Mouse (Mus musculus) C2C12 (cell line): ENCODE results near the gene Aqp5. TPM values are rescaled to one million over a fixed set of nuclear protein-coding genes. Genes with fewer than 3 reads are reported as not detected.

Experiments
- H3K27me3 ChIP-seq: one replicate; pipeline ENCODE4 v1.6.1; 2011; ENCODE audit not compliant: control insufficient read depth, insufficient read depth, insufficient read length
- H3K36me3 ChIP-seq: one replicate; pipeline ENCODE4 v1.6.1; 2011; ENCODE audit not compliant: control insufficient read depth, insufficient read depth
- H3K4me3 ChIP-seq: one replicate; pipeline ENCODE4 v1.5.1; 2011; ENCODE audit warnings: mild to moderate bottlenecking, control low read depth; ENCODE audit not compliant: poor library complexity, insufficient read depth, severe bottlenecking
- H3K79me2 ChIP-seq: one replicate; pipeline ENCODE4 v1.6.1; 2011; ENCODE audit not compliant: control insufficient read depth, insufficient read depth
- H3K79me3 ChIP-seq: one replicate; pipeline ENCODE4 v1.6.1; 2011; ENCODE audit warnings: low read depth, control low read depth
- H3ac ChIP-seq: one replicate; pipeline ENCODE3; 2011; ENCODE audit warnings: low read depth; ENCODE audit not compliant: control insufficient read depth, insufficient read length
- CEBPB ChIP-seq: IDR thresholded peaks from one replicate; pipeline ENCODE4 v1.6.1; 2011; ENCODE audit warnings: low read depth, mild to moderate bottlenecking, control low read depth, moderate library complexity
- CTCF ChIP-seq: IDR thresholded peaks from one replicate; pipeline ENCODE4 v1.5.1; 2011; ENCODE audit not compliant: control insufficient read depth, insufficient read depth, insufficient read length
- FOSL1 ChIP-seq: IDR thresholded peaks from one replicate; pipeline ENCODE4 v1.8.0; 2011; ENCODE audit warnings: mild to moderate bottlenecking, low read length; ENCODE audit not compliant: poor library complexity, insufficient read depth, severe bottlenecking
- MAX ChIP-seq: IDR thresholded peaks from one replicate; pipeline ENCODE4 v1.6.1; 2011; ENCODE audit warnings: mild to moderate bottlenecking, control low read depth
- MYOD1 ChIP-seq: IDR thresholded peaks from one replicate; pipeline ENCODE4 v1.6.1; 2011; ENCODE audit warnings: low read depth; ENCODE audit not compliant: control insufficient read depth, insufficient read length
- MYOG ChIP-seq: IDR thresholded peaks from one replicate; pipeline ENCODE4 v1.6.1; 2011; ENCODE audit not compliant: control insufficient read depth, insufficient read length; ENCODE audit errors: extremely low read depth
- USF1 ChIP-seq: IDR thresholded peaks from one replicate; pipeline ENCODE4 v1.6.1; 2011; ENCODE audit warnings: low read depth, mild to moderate bottlenecking, control low read depth, moderate library complexity
- polyA plus RNA-seq: library from polyadenylated mRNA; unstranded; fragments of >200 nt; fragmentation: generic; extraction: Trizol; gene quantifications from one replicate; pipeline ENCODE4 v1.2.1, GENCODE M21; 2012; ENCODE audit warnings: missing spikeins

The Aqp5 gene
- polyA plus RNA-seq, 1 experiment, result 395 TPM

DNA sequence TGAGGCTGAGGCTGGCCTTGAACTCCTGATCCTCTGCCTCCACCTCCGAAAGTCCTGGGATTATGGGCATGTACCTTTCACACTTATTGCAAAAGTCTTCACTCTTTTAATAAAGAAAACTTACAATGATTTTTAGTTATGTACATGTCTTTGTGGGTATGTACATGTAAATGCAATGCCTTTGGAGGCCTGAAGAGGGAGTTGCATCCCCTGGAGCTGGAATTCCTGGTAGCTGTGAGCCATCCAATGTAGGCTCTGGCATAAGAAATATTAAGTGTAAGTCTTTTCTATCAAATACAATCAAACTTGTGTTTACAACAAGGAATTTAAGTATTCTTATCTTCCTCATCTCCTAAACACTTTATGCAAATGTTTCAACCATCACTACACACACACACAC is 31.6 kb upstream of the Aqp5 start:
- no peaks in the 10 kb centered on the region for H3K79me3 ChIP-seq
- no peak overlapping the region for H3ac ChIP-seq
- no peak overlapping the region for H3K4me3 ChIP-seq
- TF ChIP-seq MYOD1, result no peak
- no peak for TF ChIP-seq MAX
- TF ChIP-seq USF1, result no peak
- TF ChIP-seq MYOG, result no peak
- TF ChIP-seq CTCF, result no peak
- no peak for TF ChIP-seq FOSL1
- TF ChIP-seq CEBPB, result no peak
- H3K79me2 ChIP-seq, result no peaks in the 10 kb centered on the region
- H3K27me3 ChIP-seq, result no peaks in the 10 kb centered on the region
- no peaks in the 10 kb centered on the region for H3K36me3 ChIP-seq

- TF ChIP-seq CEBPB (no peak), MAX (no peak), USF1 (no peak), MYOG (no peak), CTCF (no peak), FOSL1 (no peak), MYOD1 (no peak)
Measured at GRCm38 (mm10) chr15:99560246-99560645, 30.3 kb upstream of the Aqp5 start.

GRCm38 (mm10) chr15:99567371-99567770 is 23.2 kb upstream of the Aqp5 start:
- no peaks in the 10 kb centered on the region for H3K79me2 ChIP-seq
- no peaks in the 10 kb centered on the region for H3K79me3 ChIP-seq
- no peak overlapping the region for H3K4me3 ChIP-seq
- no peak overlapping the region for H3ac ChIP-seq
- no peaks in the 10 kb centered on the region for H3K27me3 ChIP-seq
- TF ChIP-seq CTCF (no peak), USF1 (no peak), MYOG (no peak), MYOD1 (no peak), CEBPB (no peak), FOSL1 (no peak), MAX (no peak)
- H3K36me3 ChIP-seq, result no peaks in the 10 kb centered on the region

More at GRCm38 (mm10) chr15:99560246-99560645, 30.3 kb upstream of the Aqp5 start:
- no peak overlapping the region for H3ac ChIP-seq
- H3K4me3 ChIP-seq, result no peak overlapping the region
- no peaks in the 10 kb centered on the region for H3K36me3 ChIP-seq
- no peaks in the 10 kb centered on the region for H3K79me2 ChIP-seq
- H3K27me3 ChIP-seq, result no peaks in the 10 kb centered on the region
- H3K79me3 ChIP-seq, result no peaks in the 10 kb centered on the region

- Histone ChIP-seq H3K4me3 (no peak overlapping the region), H3K36me3 (no peaks in the 10 kb centered on the region), H3ac (no peak overlapping the region), H3K27me3 (no peaks in the 10 kb centered on the region), H3K79me3 (no peaks in the 10 kb centered on the region), H3K79me2 (no peaks in the 10 kb centered on the region)
- TF ChIP-seq MAX, result no peak
- TF ChIP-seq CTCF, result no peak
- no peak for TF ChIP-seq FOSL1
- TF ChIP-seq MYOG, result no peak
- no peak for TF ChIP-seq USF1
Measured at GRCm38 (mm10) chr15:99568682-99569081, 21.9 kb upstream of the Aqp5 start.

- Histone ChIP-seq H3K36me3 (no peaks in the 10 kb centered on the region), H3ac (no peak overlapping the region), H3K79me2 (no peaks in the 10 kb centered on the region), H3K4me3 (no peak overlapping the region), H3K79me3 (no peaks in the 10 kb centered on the region), H3K27me3 (no peaks in the 10 kb centered on the region)
- TF ChIP-seq USF1 (no peak), MAX (no peak), FOSL1 (no peak), MYOG (no peak), CEBPB (no peak), CTCF (no peak), MYOD1 (no peak)
Measured at GRCm38 (mm10) chr15:99569123-99569522, 21.5 kb upstream of the Aqp5 start.

GRCm38 (mm10) chr15:99578802-99579485 is 11.6 kb upstream of the Aqp5 start, which contains the start of gene Aqp2:
Aqp2 (plus strand) TSS chr15:99579055.
- no peak within 1 kb of the TSS for H3ac ChIP-seq
- no peaks in the 10 kb centered on the region for H3K79me3 ChIP-seq
- TF ChIP-seq USF1 (no peak), CEBPB (no peak), MAX (no peak), MYOD1 (no peak), FOSL1 (no peak), MYOG (no peak), CTCF (no peak)
- H3K36me3 ChIP-seq, result no peaks in the 10 kb centered on the region
- no peaks in the 10 kb centered on the region for H3K79me2 ChIP-seq
- no peak within 1 kb of the TSS for H3K4me3 ChIP-seq
- no peaks in the 10 kb centered on the region for H3K27me3 ChIP-seq
